Mouse (Mus musculus) kidney, embryonic 16.5 days (tissue): Measurements from ENCODE around the gene Astl. TPM values are rescaled to one million over a fixed set of nuclear protein-coding genes. Genes with fewer than 3 reads are reported as not detected.
A peak's percentile ranks its signal among the peaks of the same experiment; 100 is the strongest.

ENCODE experiments used
- ATAC-seq: fragments of 200-750 bp; cut with Nextera tagmentation; 2 replicates; pipeline ENCODE4 v1.8.0; 2017; ENCODE audit warnings: moderate TSS enrichment; ENCODE audit not compliant: low FRiP score, low TSS enrichment
- H3K27ac ChIP-seq: fragments of 300-500 bp; sonication (generic); 2 replicates; pipeline ENCODE4 v1.5.1; 2014; ENCODE audit warnings: low read length
- H3K27me3 ChIP-seq: fragments of 300-500 bp; sonication (generic); 2 replicates; pipeline ENCODE4 v1.6.1; 2014; ENCODE audit warnings: low read length, control low read depth, mixed read lengths; ENCODE audit not compliant: insufficient read depth
- H3K36me3 ChIP-seq: fragments of 300-500 bp; sonication (generic); 2 replicates; pipeline ENCODE4 v1.6.1; 2014; ENCODE audit warnings: low read length, control low read depth, mixed read lengths; ENCODE audit not compliant: insufficient read depth
- H3K4me1 ChIP-seq: fragments of 300-500 bp; sonication (generic); 2 replicates; pipeline ENCODE4 v1.6.1; 2014; ENCODE audit warnings: low read length, control low read depth, mixed read lengths; ENCODE audit not compliant: insufficient read depth
- H3K4me2 ChIP-seq: fragments of 300-500 bp; sonication (generic); replicated peaks from 2 replicates; pipeline ENCODE4 v1.6.1; 2014; ENCODE audit warnings: low read depth, low read length
- H3K4me3 ChIP-seq: fragments of 300-500 bp; sonication (generic); 2 replicates; pipeline ENCODE4 v1.5.1; 2014; ENCODE audit warnings: mild to moderate bottlenecking, low read length
- H3K9ac ChIP-seq: fragments of 300-500 bp; sonication (generic); replicated peaks from 2 replicates; pipeline ENCODE4 v1.6.1; 2014; ENCODE audit warnings: low read length
- H3K9me3 ChIP-seq: fragments of 300-500 bp; sonication (generic); 2 replicates; pipeline ENCODE4 v1.6.1; 2016; ENCODE audit warnings: low read length, control low read depth
- WGBS: fragments of 180-500 bp; shearing (Covaris S2); extraction: QIAGEN DNeasy Blood & Tissue Kit; methylation state at CpG from one replicate; pipeline ENCODE4 v1.1.7; 2014; 5-methylcytosine and 5-hydroxymethylcytosine counted together
- polyA plus RNA-seq: library from polyadenylated mRNA; unstranded; fragments of >200 nt; fragmentation: Nextera tagmentation; extraction: Ambion mirVana; gene quantifications from 2 replicates; pipeline ENCODE4 v1.2.1, GENCODE M21; 2015

Astl gene
- polyA plus RNA-seq, 1 experiment from 2014 or later: not detected

DNA sequence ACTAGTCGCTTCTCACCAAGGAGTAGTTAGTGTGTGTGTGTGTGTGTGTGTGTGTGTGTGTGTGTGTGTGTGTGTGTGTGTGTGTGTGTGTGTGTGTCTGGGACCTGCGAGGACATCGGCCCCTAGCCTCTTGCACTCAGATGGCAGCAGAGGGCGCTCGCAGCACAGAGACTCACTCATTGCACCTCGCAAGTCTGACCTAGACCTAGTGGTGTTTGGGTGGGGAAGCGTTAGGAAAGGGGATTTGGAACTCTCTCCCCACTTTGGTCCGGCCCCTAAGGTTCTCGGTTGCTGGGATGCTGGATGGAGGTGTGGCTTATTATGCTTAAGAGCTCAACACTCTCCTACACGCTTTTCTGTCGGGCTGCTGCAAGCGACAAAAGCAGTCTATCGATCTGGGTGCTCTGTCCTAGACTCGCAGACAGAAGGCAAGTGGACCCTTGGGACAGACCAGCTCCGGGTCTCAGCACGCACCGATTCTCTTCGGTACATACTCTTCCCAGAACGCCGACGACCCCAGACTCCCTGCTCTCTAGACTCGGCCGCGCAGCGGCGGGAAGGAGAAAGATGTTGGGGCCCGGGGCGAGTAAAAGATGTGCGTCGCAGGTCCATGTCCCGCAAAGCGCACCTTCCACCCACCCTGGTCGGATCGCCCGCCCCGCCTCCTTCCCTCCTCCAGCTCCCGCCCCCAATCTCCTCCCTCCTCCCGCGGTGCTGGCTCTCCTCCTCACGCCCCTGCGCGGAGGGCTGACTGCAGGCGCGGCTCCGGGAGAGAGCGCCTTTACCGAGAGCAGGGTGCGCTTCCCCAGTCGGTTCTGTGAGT is 24.2 kb downstream of the Astl start, which contains the start of gene Adra2b:
Gene Adra2b, plus strand, starts transcription at position 750 of the 823 bp plus-strand sequence.
- H3K9ac ChIP-seq: peak within 1 kb of the TSS; percentile 56
- H3K27ac ChIP-seq: no peak within 1 kb of the TSS
- H3K36me3 ChIP-seq: no peaks in the 10 kb centered on the region
- H3K4me1 ChIP-seq: peaks cover 13% of the 10 kb centered on the region
- under 1% methylated on average over 44 of the region's 49 CpGs for WGBS
- no peaks in the 10 kb centered on the region for H3K9me3 ChIP-seq
- H3K4me3 ChIP-seq: peak within 1 kb of the TSS; percentile 48
- H3K27me3 ChIP-seq: peaks cover 53% of the 10 kb centered on the region
- ATAC-seq: peak; percentile 83
- peak within 1 kb of the TSS; percentile 77 for H3K4me2 ChIP-seq

DNA sequence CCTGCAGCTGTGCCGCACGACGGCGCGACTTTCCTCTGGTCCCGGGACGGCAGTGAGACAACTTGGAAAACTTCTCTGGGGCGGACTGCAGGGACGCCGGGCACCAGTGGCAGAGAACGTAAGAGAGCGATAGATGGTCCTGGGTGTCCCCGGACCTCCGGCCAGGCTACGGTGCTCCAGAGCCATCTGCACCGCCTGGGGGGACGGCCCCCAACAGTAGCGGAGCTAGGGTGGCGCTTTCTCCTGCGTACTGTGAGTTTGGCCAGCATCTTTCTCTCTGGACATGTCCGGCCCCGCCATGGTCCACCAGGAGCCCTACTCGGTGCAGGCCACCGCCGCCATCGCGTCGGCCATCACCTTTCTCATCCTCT is 24.8 kb downstream of the Astl start:
- no peak overlapping the region for H3K27ac ChIP-seq
- H3K4me2 ChIP-seq: peak overlapping the region; percentile 77
- H3K9me3 ChIP-seq: no peaks in the 10 kb centered on the region
- H3K36me3 ChIP-seq: no peaks in the 10 kb centered on the region
- H3K4me3 ChIP-seq: peak overlapping the region; percentile 48
- peak; percentile 46 for ATAC-seq
- peaks cover 13% of the 10 kb centered on the region for H3K4me1 ChIP-seq
- H3K9ac ChIP-seq: peak overlapping the region; percentile 56
- 1% methylated on average over 26 of the region's 28 CpGs for WGBS
- peaks cover 54% of the 10 kb centered on the region for H3K27me3 ChIP-seq

- WGBS: 2% methylated on average over 20 of the region's 20 CpGs
- Histone ChIP-seq H3K9me3 (no peaks in the 10 kb centered on the region), H3K4me2 (peak overlapping the region; percentile 77), H3K36me3 (no peaks in the 10 kb centered on the region), H3K4me3 (peak overlapping the region; percentile 48), H3K27ac (no peak overlapping the region), H3K9ac (no peak overlapping the region; the same call in 1 of the 2 replicates), H3K27me3 (peaks cover 54% of the 10 kb centered on the region), H3K4me1 (peaks cover 13% of the 10 kb centered on the region)
- 0 out of 2 replicates have a peak, but pooled peaks have one; percentile 6 for ATAC-seq
Observed at GRCm38 (mm10) chr2:127363696-127364095, 25.3 kb downstream of the Astl start.

DNA sequence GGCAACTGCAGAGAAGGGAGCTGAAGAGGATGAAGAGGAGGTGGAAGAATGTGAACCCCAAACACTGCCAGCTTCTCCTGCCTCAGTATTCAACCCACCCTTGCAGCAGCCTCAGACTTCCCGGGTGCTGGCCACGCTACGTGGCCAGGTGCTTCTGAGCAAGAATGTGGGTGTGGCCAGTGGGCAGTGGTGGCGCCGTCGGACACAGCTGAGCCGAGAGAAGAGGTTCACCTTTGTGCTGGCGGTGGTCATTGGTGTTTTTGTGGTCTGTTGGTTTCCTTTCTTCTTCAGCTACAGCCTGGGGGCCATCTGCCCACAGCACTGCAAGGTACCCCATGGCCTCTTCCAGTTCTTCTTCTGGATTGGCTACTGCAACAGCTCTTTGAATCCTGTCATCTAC is 26.0 kb downstream of the Astl start:
- H3K9me3 ChIP-seq: no peaks in the 10 kb centered on the region
- no peak overlapping the region for H3K9ac ChIP-seq
- ATAC-seq: no peak
- peak overlapping the region; percentile 77 for H3K4me2 ChIP-seq
- 17% methylated on average over 8 of the region's 8 CpGs for WGBS
- H3K27ac ChIP-seq: no peak overlapping the region
- peak overlapping the region; percentile 48 for H3K4me3 ChIP-seq
- no peaks in the 10 kb centered on the region for H3K36me3 ChIP-seq
- H3K27me3 ChIP-seq: peaks cover 54% of the 10 kb centered on the region
- H3K4me1 ChIP-seq: peaks cover 13% of the 10 kb centered on the region

DNA sequence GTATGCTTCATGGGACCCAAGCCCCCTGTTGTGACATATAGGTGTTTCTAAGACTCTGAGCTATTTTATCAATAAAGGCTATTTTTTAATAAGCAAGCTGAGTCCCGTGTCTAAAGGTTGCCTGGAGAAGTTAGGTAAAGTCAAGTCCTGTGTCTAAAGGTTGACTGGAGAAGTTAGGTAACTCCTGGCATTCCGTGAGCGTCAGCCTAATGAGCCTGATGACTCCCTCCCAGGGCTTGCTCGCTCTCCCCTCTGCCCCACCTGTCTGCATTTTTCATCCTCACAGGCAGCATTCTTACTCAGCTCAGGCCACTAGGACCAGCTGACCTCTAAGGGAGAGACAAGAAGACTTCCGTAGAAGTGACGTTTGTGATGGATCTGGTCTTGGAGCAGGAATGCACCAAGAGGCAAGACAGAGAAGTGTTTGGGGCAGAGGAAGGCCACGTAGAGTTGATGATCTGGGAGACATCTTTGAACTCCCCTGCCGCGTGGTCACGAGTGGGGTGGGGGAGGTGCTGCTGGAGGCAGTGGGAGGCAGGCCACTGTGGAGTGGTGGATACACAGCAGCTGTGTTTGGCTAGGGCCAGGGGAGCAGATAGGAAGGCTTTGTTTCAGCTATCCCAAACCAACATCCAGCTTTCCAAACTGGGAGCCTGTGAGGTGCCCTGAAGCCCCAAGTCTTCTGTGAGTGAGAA is 28.8 kb downstream of the Astl start:
- ATAC-seq: no peak
- Histone ChIP-seq H3K36me3 (no peaks in the 10 kb centered on the region), H3K4me3 (no peak overlapping the region), H3K9ac (no peak overlapping the region), H3K27ac (no peak overlapping the region), H3K9me3 (no peaks in the 10 kb centered on the region), H3K4me1 (peaks cover 19% of the 10 kb centered on the region), H3K4me2 (no peak overlapping the region), H3K27me3 (peaks cover 36% of the 10 kb centered on the region)
- 59% methylated on average over 10 of the region's 10 CpGs for WGBS

GRCm38 (mm10) chr2:127369703-127370376 is 31.4 kb downstream of the Astl start:
- Histone ChIP-seq H3K27me3 (peaks cover 13% of the 10 kb centered on the region), H3K9ac (no peak overlapping the region), H3K9me3 (no peaks in the 10 kb centered on the region), H3K4me1 (peaks cover 6% of the 10 kb centered on the region; the same call in 1 of the 2 replicates), H3K36me3 (no peaks in the 10 kb centered on the region), H3K27ac (no peak overlapping the region), H3K4me3 (no peak overlapping the region), H3K4me2 (no peak overlapping the region)
- WGBS: 68% methylated on average over 5 of the region's 5 CpGs
- ATAC-seq: no peak

DNA sequence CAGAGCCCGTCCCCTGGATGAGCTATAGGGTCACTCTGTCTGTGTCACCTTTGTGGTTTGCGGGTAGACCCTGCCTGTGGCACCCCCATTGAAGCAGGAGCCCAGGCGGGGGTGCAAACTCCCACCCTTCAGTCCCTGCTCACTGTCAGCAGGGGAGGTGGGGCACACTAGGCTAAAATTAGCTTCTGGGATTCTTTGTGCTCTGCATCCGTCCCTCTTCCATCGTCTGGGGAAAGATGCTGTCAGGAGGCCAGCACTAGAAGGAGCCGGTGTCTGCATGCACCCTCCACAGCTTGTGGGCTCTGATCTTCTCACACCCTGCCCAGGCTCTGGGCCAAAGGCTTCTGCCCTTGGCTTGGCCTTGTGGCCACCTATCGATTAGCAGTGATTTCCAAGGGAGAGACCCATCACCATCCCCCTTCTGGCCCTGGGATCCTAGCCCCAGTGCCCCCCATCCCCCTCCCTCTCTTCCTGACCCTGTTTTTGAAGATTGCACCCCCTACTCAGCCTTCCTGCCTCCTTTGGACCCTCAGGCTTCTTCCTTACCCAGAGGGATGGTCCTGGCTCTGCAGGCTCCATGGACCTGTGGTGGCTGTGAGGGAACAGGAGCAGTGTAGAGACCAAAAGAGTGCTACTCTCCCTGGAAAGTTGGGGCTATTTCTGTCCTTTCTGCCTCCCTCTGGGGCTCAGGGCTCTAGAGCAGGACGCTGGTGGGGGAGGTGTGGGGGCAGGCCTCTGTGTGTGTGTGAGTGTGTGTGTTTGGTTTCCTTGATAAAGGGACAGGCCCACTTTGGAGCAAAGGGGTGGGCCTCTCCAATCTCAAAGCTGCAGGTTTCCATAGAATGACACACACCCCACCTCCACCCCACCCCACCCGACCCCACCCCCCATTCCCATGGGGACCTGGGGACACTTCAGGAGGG is 32.4 kb downstream of the Astl start:
- Histone ChIP-seq H3K4me3 (no peak overlapping the region), H3K9ac (no peak overlapping the region)
- 43% methylated on average over 9 of the region's 9 CpGs for WGBS

GRCm38 (mm10) chr2:127371484-127371861 is 33.0 kb downstream of the Astl start:
- no peaks in the 10 kb centered on the region for H3K9me3 ChIP-seq
- H3K4me2 ChIP-seq: no peak overlapping the region
- H3K27ac ChIP-seq: no peak overlapping the region
- H3K4me3 ChIP-seq: no peak overlapping the region
- H3K27me3 ChIP-seq: 0 out of 2 replicates have a peak, but pooled peaks cover 2% of the 10 kb centered on the region
- WGBS: 88% methylated on average over 1 of the region's 1 CpGs
- H3K4me1 ChIP-seq: peaks cover 6% of the 10 kb centered on the region; the same call in 1 of the 2 replicates
- no peaks in the 10 kb centered on the region for H3K36me3 ChIP-seq
- peak; percentile 64 for ATAC-seq
- H3K9ac ChIP-seq: no peak overlapping the region

More for the DNA sequence above, 32.4 kb downstream of the Astl start:
- Histone ChIP-seq H3K4me2 (no peak overlapping the region), H3K4me1 (peaks cover 6% of the 10 kb centered on the region; the same call in 1 of the 2 replicates), H3K36me3 (no peaks in the 10 kb centered on the region), H3K27me3 (peaks cover 4% of the 10 kb centered on the region), H3K9me3 (no peaks in the 10 kb centered on the region), H3K27ac (no peak overlapping the region)
- no peak; the same call in 1 of the 2 replicates for ATAC-seq

GRCm38 (mm10) chr2:127372082-127372481 is 33.6 kb downstream of the Astl start:
- no peak overlapping the region for H3K4me2 ChIP-seq
- peaks cover 6% of the 10 kb centered on the region; the same call in 1 of the 2 replicates for H3K4me1 ChIP-seq
- 90% methylated on average over 2 of the region's 2 CpGs for WGBS
- ATAC-seq: no peak
- H3K9me3 ChIP-seq: no peaks in the 10 kb centered on the region
- H3K36me3 ChIP-seq: no peaks in the 10 kb centered on the region
- no peak overlapping the region for H3K27ac ChIP-seq
- no peak overlapping the region for H3K9ac ChIP-seq
- H3K27me3 ChIP-seq: 0 out of 2 replicates have a peak, but pooled peaks cover 2% of the 10 kb centered on the region
- no peak overlapping the region for H3K4me3 ChIP-seq
